Mouse (Mus musculus) midbrain, embryonic 11.5 days (tissue): ENCODE measurements around the gene Ckm. TPM values are rescaled to one million over a fixed set of nuclear protein-coding genes. Genes with fewer than 3 reads are reported as not detected.
A peak's percentile ranks its signal among the peaks of the same experiment; 100 is the strongest.

Experiments
- ATAC-seq: fragments of 200-750 bp; cut with Nextera tagmentation; 2 replicates; pipeline ENCODE4 v1.8.0; 2017; ENCODE audit warnings: moderate TSS enrichment, moderate library complexity; ENCODE audit not compliant: low FRiP score
- DNase-seq: peaks from one replicate; pipeline ENCODE4 v3.0.0; 2015; ENCODE audit warnings: low spot score; ENCODE audit errors: missing footprints
- H3K27ac ChIP-seq: fragments of 300-500 bp; sonication (generic); 2 replicates; pipeline ENCODE4 v1.5.1; 2014; ENCODE audit warnings: low read depth, low read length
- H3K27me3 ChIP-seq: fragments of 300-500 bp; sonication (generic); 2 replicates; pipeline ENCODE4 v1.6.1; 2014; ENCODE audit warnings: mild to moderate bottlenecking, low read length, moderate library complexity, mixed read lengths; ENCODE audit not compliant: control insufficient read depth, insufficient read depth
- H3K36me3 ChIP-seq: fragments of 300-500 bp; sonication (generic); 2 replicates; pipeline ENCODE4 v1.6.1; 2014; ENCODE audit warnings: mild to moderate bottlenecking, low read length, moderate library complexity, mixed read lengths; ENCODE audit not compliant: control insufficient read depth, insufficient read depth
- H3K4me1 ChIP-seq: fragments of 300-500 bp; sonication (generic); 2 replicates; pipeline ENCODE4 v1.6.1; 2014; ENCODE audit warnings: low read length; ENCODE audit not compliant: control insufficient read depth, insufficient read depth
- H3K4me2 ChIP-seq: fragments of 300-500 bp; sonication (generic); 2 replicates; pipeline ENCODE4 v1.6.1; 2014; ENCODE audit warnings: mild to moderate bottlenecking, moderate library complexity
- H3K4me3 ChIP-seq: fragments of 300-500 bp; sonication (generic); 2 replicates; pipeline ENCODE4 v1.5.1; 2014; ENCODE audit warnings: low read depth, low read length
- H3K9ac ChIP-seq: fragments of 300-500 bp; sonication (generic); 2 replicates; pipeline ENCODE4 v1.6.1; 2014; ENCODE audit warnings: low read length
- H3K9me3 ChIP-seq: fragments of 300-500 bp; sonication (generic); 2 replicates; pipeline ENCODE4 v1.6.1; 2016; ENCODE audit warnings: low read length; ENCODE audit not compliant: control insufficient read depth
- WGBS: fragments of 180-500 bp; shearing (Covaris S2); extraction: QIAGEN DNeasy Blood & Tissue Kit; methylation state at CpG from one replicate; pipeline ENCODE4 v1.1.7; 2014; 5-methylcytosine and 5-hydroxymethylcytosine counted together
- polyA plus RNA-seq: library from polyadenylated mRNA; unstranded; fragments of >200 nt; fragmentation: Nextera tagmentation; extraction: Ambion mirVana; gene quantifications from 2 replicates; pipeline ENCODE4 v1.2.1, GENCODE M21; 2014

The Ckm gene
- polyA plus RNA-seq, 1 experiment from 2014 or later: not detected

- Histone ChIP-seq H3K4me3 (peak overlapping the region; percentile 32), H3K9me3 (no peaks in the 10 kb centered on the region), H3K36me3 (peaks cover 5% of the 10 kb centered on the region), H3K27me3 (peaks cover 22% of the 10 kb centered on the region), H3K9ac (no peak overlapping the region), H3K4me2 (peak overlapping the region; percentile 46), H3K27ac (no peak overlapping the region), H3K4me1 (0 out of 2 replicates have a peak, but pooled peaks cover 3% of the 10 kb centered on the region)
- 14% methylated on average over 43 of the region's 43 CpGs for WGBS
- peak; percentile 98 for ATAC-seq
- DNase-seq: peak; percentile 94
Measured at GRCm38 (mm10) chr7:19420821-19421636, 16.5 kb downstream of the Ckm start.

GRCm38 (mm10) chr7:19423083-19423482, 18.5 kb downstream of the Ckm start:
- Histone ChIP-seq H3K27me3 (peaks cover 22% of the 10 kb centered on the region), H3K4me3 (no peak overlapping the region), H3K36me3 (peaks cover 16% of the 10 kb centered on the region), H3K9ac (no peak overlapping the region), H3K4me1 (0 out of 2 replicates have a peak, but pooled peaks cover 3% of the 10 kb centered on the region), H3K4me2 (no peak overlapping the region), H3K27ac (no peak overlapping the region), H3K9me3 (no peaks in the 10 kb centered on the region)
- DNase-seq (no peak), ATAC-seq (no peak)
- 94% methylated on average over 3 of the region's 3 CpGs for WGBS

GRCm38 (mm10) chr7:19424051-19424450, 19.5 kb downstream of the Ckm start:
- DNase-seq (no peak), ATAC-seq (no peak)
- WGBS: 69% methylated on average over 4 of the region's 4 CpGs
- Histone ChIP-seq H3K4me3 (no peak overlapping the region), H3K4me2 (no peak overlapping the region), H3K27me3 (peaks cover 19% of the 10 kb centered on the region), H3K27ac (no peak overlapping the region), H3K9ac (no peak overlapping the region), H3K36me3 (peaks cover 23% of the 10 kb centered on the region), H3K4me1 (0 out of 2 replicates have a peak, but pooled peaks cover 3% of the 10 kb centered on the region), H3K9me3 (no peaks in the 10 kb centered on the region)

DNA sequence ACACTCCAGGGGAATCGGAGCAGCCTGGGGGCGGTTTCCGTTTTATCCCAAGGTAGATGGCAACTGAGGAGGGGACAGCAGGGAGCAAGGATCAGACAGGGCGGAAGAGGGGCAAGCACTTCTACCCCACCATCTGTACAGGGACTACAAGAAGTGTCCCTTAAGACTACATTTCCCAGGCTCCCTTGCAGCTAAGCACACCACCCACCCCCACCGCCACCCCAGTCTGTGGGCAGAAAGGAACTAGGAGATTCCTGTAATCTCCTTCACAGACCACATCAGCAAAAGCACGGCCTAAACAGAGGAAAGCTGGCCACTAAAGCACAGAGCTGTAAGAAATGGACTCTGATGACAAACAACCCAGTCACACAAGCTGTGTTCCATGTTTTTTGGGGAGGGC, 21.8 kb downstream of the Ckm start:
- no peak overlapping the region for H3K4me2 ChIP-seq
- DNase-seq (no peak), ATAC-seq (no peak)
- 76% methylated on average over 6 of the region's 6 CpGs for WGBS
- H3K4me3 ChIP-seq: no peak overlapping the region
- H3K9ac ChIP-seq: no peak overlapping the region
- H3K36me3 ChIP-seq: peaks cover 27% of the 10 kb centered on the region
- H3K27ac ChIP-seq: no peak overlapping the region
- no peaks in the 10 kb centered on the region for H3K4me1 ChIP-seq
- no peaks in the 10 kb centered on the region; the same call in 1 of the 2 replicates for H3K27me3 ChIP-seq
- no peaks in the 10 kb centered on the region for H3K9me3 ChIP-seq

GRCm38 (mm10) chr7:19426888-19427287, 22.3 kb downstream of the Ckm start:
- DNase-seq: no peak
- Histone ChIP-seq H3K4me2 (no peak overlapping the region), H3K27me3 (no peaks in the 10 kb centered on the region), H3K9me3 (no peaks in the 10 kb centered on the region), H3K4me3 (no peak overlapping the region), H3K4me1 (no peaks in the 10 kb centered on the region), H3K9ac (no peak overlapping the region), H3K27ac (no peak overlapping the region), H3K36me3 (peaks cover 27% of the 10 kb centered on the region)
- whole genome bisulfite sequencing: 91% methylated on average over 6 of the region's 6 CpGs
- ATAC-seq: no peak

DNA sequence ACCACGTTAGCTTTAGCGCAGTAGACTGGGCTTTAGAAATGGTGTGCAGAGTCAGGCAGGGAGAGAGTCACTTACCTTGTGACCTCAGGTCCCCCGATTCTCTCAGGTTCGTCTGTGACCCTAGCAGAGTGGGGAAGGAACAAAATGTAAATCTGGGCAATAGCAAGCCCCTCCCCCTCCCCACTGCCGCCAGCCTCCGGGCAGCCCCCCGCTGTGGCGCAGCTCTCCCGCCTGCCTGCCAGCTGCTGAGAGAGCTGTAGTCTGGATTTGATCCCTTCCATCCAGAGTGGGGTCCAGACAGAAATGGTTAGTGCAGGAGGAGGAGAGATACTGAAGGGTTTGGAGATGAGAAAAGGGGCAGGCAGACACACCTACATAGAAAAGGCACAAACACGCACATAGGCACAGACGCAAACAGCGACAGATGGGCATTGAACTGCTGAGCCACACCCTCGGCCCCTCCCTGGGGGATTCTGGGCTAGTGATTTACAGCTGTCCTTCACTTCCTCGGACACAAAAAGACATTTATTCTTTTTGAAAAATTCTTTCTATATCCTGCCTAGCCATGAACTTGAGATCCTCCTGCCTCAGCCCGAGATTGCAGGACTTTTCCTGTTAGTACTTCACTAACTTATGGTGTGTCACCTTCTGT, 23.5 kb downstream of the Ckm start:
- 70% methylated on average over 15 of the region's 15 CpGs for WGBS
- H3K36me3 ChIP-seq: peaks cover 37% of the 10 kb centered on the region

DNA sequence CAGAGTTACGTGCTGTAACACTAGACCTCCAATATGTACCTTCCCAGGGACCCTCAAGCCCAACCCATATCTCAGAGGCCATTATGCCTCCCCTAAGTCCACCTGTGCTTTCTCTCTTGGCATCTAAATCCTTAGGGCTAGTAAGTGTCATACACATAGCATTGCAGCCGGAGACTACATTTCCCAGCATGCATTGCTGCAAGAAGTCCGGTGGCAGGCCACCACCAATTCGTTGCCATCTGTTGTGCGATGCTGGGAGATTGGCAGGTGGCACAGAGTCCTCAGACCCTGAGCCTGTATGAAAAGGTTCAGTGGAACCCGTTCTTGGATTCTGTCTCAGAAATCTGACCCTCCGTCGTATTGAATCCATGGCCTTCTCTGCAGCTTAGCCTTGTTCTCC, 25.1 kb downstream of the Ckm start:
- no peak overlapping the region for H3K4me3 ChIP-seq
- no peak overlapping the region for H3K4me2 ChIP-seq
- no peak for DNase-seq
- no peak overlapping the region for H3K27ac ChIP-seq
- H3K9ac ChIP-seq: no peak overlapping the region
- H3K9me3 ChIP-seq: no peaks in the 10 kb centered on the region
- ATAC-seq: no peak
- no peaks in the 10 kb centered on the region for H3K4me1 ChIP-seq
- no peaks in the 10 kb centered on the region for H3K27me3 ChIP-seq
- WGBS: 75% methylated on average over 8 of the region's 8 CpGs
- H3K36me3 ChIP-seq: peaks cover 51% of the 10 kb centered on the region

More for the DNA sequence above, 23.5 kb downstream of the Ckm start:
- Histone ChIP-seq H3K4me3 (no peak overlapping the region), H3K27ac (no peak overlapping the region), H3K9me3 (no peaks in the 10 kb centered on the region), H3K4me1 (no peaks in the 10 kb centered on the region), H3K4me2 (no peak overlapping the region), H3K27me3 (no peaks in the 10 kb centered on the region), H3K9ac (no peak overlapping the region)
- no peak for DNase-seq
- no peak for ATAC-seq

- H3K27me3 ChIP-seq: no peaks in the 10 kb centered on the region
Measured at GRCm38 (mm10) chr7:19430402-19430801, 25.8 kb downstream of the Ckm start.

DNA sequence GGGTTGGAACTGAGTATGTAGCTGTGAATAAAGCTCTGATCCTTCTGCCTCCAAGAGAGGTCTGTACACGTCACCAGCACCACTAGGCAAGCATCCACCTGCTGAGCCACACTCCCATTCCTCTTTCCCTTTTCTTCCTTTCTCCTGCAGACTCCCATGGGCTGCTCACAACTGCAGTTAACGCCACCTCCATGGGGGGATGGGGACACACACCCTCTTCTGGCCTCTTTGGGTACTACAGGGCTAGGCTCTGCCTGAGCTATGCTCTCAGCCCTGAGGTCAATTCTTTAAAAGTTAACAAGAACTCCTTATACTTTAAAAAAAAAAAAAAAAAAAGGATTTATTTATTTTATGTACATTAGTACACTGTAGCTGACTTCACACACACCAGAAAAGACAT, 27.9 kb downstream of the Ckm start:
- Histone ChIP-seq H3K36me3 (peaks cover 59% of the 10 kb centered on the region), H3K4me3 (no peak overlapping the region), H3K27ac (no peak overlapping the region), H3K9me3 (no peaks in the 10 kb centered on the region), H3K9ac (no peak overlapping the region), H3K27me3 (no peaks in the 10 kb centered on the region), H3K4me1 (no peaks in the 10 kb centered on the region), H3K4me2 (no peak overlapping the region)
- DNase-seq (no peak), ATAC-seq (no peak)
- WGBS: 92% methylated on average over 2 of the region's 2 CpGs

More at GRCm38 (mm10) chr7:19430402-19430801, 25.8 kb downstream of the Ckm start:
- no peak overlapping the region for H3K4me3 ChIP-seq
- H3K4me1 ChIP-seq: no peaks in the 10 kb centered on the region
- no peak overlapping the region for H3K9ac ChIP-seq
- WGBS: 91% methylated on average over 6 of the region's 6 CpGs
- H3K27ac ChIP-seq: no peak overlapping the region
- no peak for ATAC-seq
- H3K4me2 ChIP-seq: no peak overlapping the region
- no peak for DNase-seq
- no peaks in the 10 kb centered on the region for H3K9me3 ChIP-seq
- H3K36me3 ChIP-seq: peaks cover 56% of the 10 kb centered on the region
